Mouse (Mus musculus) urinary bladder, postnatal 36 days (tissue): Measurements from ENCODE around the gene Nsun3.

Experiments used
- DNase-seq, 2 experiments: peaks; one replicate each; pipeline ENCODE4 v3.0.0; 2022; ENCODE audit warnings: low spot score in 2 of 2, mixed read lengths in 1 of 2

Nsun3 gene

DNA sequence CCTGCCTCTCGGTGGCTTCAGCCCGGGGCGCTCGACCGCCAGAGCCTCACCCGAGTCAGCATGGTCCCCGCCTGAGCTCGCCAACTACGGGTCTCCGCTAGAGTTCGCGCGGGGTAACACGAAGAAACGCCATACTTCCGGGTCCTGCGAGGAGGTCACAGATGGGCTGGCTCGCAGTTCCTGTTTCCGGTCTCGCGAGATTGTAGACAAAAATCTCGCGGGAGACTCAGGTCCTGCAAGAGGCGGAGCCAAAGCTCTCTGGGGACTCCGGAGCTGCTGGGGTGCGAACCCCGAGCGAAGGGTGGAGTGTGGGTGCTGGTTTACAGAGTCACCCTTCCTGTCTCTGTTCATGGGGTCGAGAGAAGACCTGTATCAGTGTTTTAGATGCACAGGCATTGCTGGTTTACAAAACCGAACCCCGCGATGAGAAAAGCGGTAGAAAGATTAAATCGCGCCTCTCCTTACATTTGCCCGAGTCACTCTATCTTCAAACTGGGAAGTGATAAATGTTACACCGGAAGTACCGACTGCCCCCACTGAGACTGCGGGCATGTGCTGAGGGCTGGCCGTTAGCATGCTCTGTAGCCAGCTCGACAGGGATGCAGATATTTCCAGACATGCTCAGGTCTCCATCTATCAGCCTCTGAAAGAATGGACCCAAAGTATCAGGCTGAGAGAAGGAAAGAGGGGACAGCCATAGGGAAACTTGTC is at the start of gene Nsun3:
Gene Nsun3 (minus strand): TSS at position 198 of the 711 bp plus-strand sequence.
- peak; percentile 88 to 92 for DNase-seq

DNA sequence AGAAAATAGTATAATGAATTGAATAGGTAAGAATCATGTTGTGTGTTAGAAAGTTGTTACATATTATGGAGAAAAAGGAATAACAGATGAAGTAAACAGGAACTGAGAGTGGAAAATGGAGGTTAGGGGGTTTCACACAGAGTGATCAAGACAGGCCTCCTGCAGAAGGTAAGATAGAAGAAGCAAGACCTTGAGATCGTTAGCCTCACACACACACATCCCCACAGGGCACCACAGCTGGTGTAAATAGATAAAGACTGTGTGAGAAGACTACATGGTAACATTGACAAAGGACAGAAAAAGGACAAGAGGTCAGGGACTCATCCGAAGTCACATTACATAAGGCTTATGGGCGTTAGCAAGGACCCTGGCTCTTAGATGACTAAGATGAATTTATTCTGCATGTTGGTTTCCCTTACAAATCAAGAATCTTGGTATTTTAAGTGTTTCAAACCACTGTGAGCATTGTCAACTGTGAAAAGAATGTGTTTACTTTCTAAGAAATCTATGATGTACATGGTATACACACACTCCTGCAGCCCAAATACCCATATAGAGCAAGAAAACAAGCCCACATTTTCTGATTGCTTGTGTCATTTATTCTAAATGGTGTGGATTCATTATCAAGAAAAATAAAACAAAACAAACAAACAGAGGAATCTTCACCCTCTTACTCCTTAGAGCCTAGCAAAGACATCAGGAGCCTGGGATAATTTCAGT is 47.6 kb upstream of the Nsun3 start:
- DNase-seq = no peak

- peak in 1 of 2 experiments; percentile 8 for DNase-seq
Measured at GRCm38 (mm10) chr16:62832481-62832880, 45.9 kb upstream of the Nsun3 start.

DNA sequence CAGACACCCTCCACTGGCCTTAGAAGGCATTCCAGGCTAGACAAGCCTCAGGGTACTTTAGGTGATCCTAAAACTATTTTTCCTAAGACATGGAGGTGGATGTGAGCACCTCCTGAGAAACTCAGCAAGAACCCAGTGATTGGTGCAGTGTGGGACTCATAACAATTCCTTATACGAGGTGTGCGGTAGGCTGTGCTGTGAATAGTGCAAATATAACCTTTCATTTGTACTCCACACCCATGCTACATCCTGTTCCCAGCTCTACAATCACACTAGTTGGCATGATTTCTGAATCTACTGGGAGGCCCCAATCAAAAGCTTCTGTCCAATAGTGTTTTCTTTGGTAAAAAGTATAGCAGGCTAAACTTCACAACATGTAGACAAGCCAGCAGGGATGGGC is 45.4 kb upstream of the Nsun3 start:
- DNase-seq = no peak

GRCm38 (mm10) chr16:62826156-62827001 is 39.8 kb upstream of the Nsun3 start:
- no peak for DNase-seq

- DNase-seq = no peak
Measured at GRCm38 (mm10) chr16:62822472-62822871, 35.9 kb upstream of the Nsun3 start.

DNA sequence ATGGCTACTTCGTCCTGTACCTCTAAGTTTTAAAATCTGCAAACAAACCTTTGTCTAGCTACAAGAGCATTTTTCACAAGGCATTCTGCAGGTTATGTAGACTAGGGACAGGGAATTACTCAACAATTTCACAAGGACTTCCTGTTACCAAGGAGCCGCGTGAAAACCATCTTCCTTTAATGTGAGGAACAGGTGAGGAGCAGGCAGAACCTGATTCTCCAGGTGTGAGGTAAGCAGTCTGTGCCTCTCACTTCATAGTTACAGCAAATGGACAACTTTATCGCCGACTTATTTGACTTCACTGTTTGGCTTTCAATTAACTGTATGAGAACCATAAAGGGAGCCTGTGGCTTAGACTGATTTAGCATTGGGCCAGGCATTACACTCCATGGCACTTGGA is 27.9 kb upstream of the Nsun3 start, which contains the start of gene Stx19:
Gene Stx19 (plus strand): TSS at position 186 of the 400 bp plus-strand sequence.
- DNase-seq = peak; percentile 49 to 51

GRCm38 (mm10) chr16:62813790-62814189 is 27.2 kb upstream of the Nsun3 start:
- DNase-seq = no peak

- no peak for DNase-seq
Measured at GRCm38 (mm10) chr16:62810855-62811254, 24.2 kb upstream of the Nsun3 start.

DNA sequence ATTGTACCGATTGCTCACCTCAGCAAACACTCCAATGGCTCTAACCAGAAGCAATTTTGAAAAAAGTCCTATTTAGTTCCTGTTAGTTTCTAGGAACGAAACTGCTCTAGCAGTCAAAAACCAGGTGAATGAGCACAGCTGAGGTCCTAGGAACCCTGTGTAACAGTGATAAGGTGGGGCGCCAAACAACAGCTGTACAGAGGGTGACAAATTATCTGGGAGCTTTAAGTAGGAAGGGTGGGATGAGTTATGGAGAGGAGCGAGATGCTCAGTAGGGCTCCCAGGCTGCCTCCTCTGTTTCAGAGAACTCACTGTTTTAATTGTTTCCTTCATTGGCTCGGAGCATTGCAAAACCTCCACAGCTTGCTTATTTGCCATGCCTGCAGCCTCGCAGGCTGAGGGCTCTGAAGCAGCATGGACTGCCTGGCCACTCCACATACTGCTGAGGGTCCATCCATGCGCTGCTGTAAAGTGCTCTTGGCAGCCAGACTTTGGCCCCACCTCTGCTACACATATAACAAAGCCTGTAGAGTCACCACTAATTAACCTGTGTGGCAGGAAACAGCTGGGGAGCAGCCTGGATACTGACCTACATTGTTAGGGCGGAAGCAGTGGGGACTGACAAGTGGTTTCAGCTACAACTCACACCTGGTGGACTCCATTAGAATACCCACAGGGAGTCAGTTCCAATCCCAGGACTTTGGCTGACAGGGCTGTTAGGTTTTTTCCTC is 20.8 kb upstream of the Nsun3 start:
- no peak for DNase-seq

DNA sequence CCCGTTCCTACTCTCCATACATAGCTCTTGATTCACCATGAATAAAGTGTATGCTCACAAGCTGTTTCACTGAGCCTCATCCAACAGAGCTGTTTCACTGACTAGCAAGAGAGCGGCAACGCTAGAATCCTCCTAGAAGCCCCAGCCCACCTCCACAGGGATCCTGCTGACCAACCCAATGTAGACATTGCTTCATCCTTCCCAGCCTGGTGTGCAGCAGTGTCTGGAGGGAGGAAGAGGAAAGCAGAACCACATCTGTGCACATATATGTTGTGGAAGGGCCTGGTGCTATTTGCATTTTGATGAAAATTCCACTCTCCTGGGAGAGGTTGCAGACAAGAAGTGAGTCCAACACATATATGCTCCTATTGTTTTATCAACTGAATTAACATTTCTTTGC is 18.0 kb upstream of the Nsun3 start:
- DNase-seq = no peak

GRCm38 (mm10) chr16:62799839-62800238 is 13.2 kb upstream of the Nsun3 start:
- no peak for DNase-seq

DNA sequence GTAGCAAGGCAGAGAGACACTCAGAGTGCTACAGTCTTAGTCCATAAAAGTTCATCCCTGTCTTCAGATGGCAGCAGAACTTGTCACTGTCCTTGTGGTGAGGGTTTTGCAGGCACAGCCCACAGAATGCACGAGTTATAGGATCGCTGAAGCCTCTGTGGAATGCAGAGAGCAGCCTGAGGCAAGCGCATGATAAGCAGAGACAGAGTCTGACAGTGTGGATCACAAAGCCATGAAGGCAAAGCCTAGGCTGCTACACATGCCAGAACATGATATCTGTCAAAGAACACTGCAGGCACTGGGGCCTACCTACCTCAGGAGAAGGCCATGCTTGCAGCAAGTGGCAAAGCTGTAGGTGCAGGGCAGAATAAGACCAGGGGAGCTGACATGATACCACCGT is 12.8 kb upstream of the Nsun3 start:
- no peak for DNase-seq

DNA sequence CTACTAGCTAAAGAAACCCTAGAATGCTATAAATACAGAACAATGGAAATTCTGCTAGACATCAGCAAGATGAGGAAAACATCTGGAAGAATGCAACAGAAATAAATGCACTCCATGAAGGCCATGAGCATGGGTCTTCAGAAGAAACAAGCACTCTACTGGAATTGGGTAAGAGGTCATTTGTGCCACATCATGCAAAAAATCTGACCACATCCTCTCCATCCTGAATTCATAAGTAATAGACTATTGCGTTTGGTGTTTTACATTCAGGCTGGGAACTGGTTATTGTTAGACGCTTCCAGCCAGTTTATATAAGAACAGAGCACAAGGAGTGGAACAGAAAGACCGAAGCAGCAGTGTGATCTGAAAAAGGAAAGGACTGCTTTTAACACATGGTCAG is 12.2 kb upstream of the Nsun3 start:
- no peak for DNase-seq

DNA sequence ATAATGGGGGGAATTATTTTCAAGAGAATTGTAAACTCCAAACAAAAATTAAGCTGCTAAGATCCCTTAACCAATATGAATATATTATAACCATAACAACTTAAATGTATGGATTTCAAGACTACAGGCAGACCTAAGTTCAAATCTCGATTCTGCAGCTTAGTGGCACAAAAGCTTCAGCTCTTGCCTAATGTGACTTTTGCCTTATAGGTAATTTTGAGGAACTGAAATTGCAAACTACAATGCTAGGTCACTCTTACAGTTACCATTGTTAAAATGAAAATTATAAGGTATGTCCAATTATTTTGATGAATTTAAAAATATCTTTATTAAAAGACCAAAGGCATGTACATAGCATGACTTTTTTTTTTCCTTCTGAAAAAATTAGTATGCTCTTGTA is 10.0 kb upstream of the Nsun3 start:
- DNase-seq = no peak

DNA sequence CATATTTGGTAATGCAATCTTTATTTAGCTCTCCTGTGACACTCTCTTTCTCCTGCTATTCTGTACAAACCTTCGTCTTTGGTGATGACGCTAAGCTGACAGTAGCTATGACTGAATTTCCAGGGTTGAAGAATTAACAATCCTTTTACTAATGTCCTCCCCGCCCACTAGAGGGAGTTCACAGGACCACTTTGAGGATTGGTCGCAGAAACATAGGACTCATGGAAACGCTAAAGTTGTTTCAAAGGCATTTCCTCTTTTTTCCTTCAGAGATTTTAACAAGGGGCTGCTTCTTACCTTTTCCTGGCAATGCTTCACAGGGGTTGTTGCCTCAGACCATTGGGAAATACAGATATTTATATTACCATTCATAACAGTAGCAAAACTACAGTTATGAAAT is 4.4 kb downstream of the Nsun3 start:
- DNase-seq = no peak

- DNase-seq = no peak
Measured at GRCm38 (mm10) chr16:62778282-62778681, 8.3 kb downstream of the Nsun3 start.

DNA sequence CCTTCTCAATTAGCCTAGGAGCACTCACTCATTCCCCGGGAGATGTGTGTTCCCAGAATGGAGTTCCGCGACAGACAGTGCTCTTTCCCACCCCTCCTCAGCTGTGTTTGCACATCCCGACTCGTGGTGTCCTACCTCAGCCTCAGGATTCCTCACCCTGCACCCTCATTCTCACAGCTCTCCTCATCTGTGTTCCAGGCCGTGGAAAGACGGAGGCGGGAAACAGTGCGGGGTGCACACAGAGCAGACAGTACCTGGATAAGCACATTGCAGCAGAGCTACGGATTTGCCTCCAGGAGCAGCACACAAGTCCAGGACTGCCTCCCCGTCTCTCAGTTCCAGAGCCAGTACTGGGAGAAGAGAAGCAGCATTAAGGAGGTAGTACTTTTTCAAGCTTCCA is 10.6 kb downstream of the Nsun3 start:
- no peak for DNase-seq

- DNase-seq = no peak
Measured at GRCm38 (mm10) chr16:62773462-62773861, 13.2 kb downstream of the Nsun3 start.

DNA sequence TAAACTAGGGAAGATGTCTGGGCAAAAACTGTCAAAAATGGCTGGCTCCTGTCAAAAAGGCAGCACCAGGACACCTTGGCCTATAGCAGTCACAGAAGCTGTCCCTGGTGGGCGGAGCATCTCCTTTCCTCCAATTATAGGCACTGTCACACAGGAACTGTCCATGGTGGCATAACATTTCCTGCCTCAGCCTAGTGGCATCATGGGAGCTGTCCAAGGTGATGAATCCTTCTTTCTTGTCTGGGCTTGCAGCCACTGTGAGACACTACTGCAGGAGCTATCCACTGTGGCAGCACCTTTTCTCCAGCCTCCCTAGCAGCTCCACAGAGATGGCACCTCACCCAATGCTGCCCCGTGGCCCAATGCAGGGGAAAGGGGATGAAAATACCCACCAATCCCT is 28.3 kb downstream of the Nsun3 start:
- DNase-seq = no peak

DNA sequence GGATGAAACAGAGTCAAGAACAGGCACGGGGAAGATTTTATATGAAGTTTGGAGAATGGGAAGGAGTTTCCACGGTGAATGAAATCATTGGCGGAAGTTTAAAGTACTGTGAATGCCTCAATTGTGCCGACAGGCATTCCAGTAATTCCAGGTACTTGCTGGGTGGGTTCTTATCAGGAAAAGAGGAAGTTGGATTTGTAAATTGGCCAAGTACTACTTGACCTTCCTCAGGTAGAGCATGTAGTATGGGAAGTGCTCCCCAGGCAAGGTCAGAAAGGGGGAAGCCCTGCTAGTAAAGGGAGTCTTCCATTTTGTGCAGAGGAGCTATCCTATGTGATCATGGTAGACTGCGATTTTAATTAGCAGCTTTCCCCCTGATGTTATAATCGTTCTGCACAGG is 31.3 kb downstream of the Nsun3 start:
- no peak for DNase-seq

GRCm38 (mm10) chr16:62753597-62753996 is 33.0 kb downstream of the Nsun3 start:
- DNase-seq = no peak
